Mouse (Mus musculus) hindbrain, embryonic 11.5 days (tissue): ENCODE measurements around the gene Sh3bgr. TPM values are rescaled to one million over a fixed set of nuclear protein-coding genes. Genes with fewer than 3 reads are reported as not detected.
A peak's percentile ranks its signal among the peaks of the same experiment; 100 is the strongest.

Experiments
- ATAC-seq: fragments of 200-750 bp; cut with Nextera tagmentation; 2 replicates; pipeline ENCODE4 v1.8.0; 2017; ENCODE audit warnings: mild to moderate bottlenecking, moderate TSS enrichment, moderate library complexity; ENCODE audit not compliant: low FRiP score
- DNase-seq: peaks from one replicate; pipeline ENCODE4 v3.0.0-alpha.2; 2015; ENCODE audit warnings: low spot score
- H3K27ac ChIP-seq: fragments of 300-500 bp; sonication (generic); 2 replicates; pipeline ENCODE4 v1.5.1; 2014; ENCODE audit warnings: mild to moderate bottlenecking, low read depth, low read length
- H3K27me3 ChIP-seq: fragments of 300-500 bp; sonication (generic); 2 replicates; pipeline ENCODE4 v1.6.1; 2014; ENCODE audit warnings: mild to moderate bottlenecking, low read length, moderate library complexity, mixed read lengths; ENCODE audit not compliant: control insufficient read depth, insufficient read depth
- H3K36me3 ChIP-seq: fragments of 300-500 bp; sonication (generic); 2 replicates; pipeline ENCODE4 v1.6.1; 2014; ENCODE audit warnings: mild to moderate bottlenecking, low read length, moderate library complexity, mixed read lengths; ENCODE audit not compliant: control insufficient read depth, insufficient read depth
- H3K4me1 ChIP-seq: fragments of 300-500 bp; sonication (generic); replicated peaks from 2 replicates; pipeline ENCODE4 v1.6.1; 2014; ENCODE audit warnings: low read length, mixed read lengths; ENCODE audit not compliant: control insufficient read depth, insufficient read depth
- H3K4me2 ChIP-seq: fragments of 300-500 bp; sonication (generic); replicated peaks from 2 replicates; pipeline ENCODE4 v1.6.1; 2014; ENCODE audit warnings: mild to moderate bottlenecking, low read depth, low read length
- H3K4me3 ChIP-seq: fragments of 300-500 bp; sonication (generic); 2 replicates; pipeline ENCODE4 v1.5.1; 2014; ENCODE audit warnings: low read depth, low read length
- H3K9ac ChIP-seq: fragments of 300-500 bp; sonication (generic); 2 replicates; pipeline ENCODE4 v1.6.1; 2014; ENCODE audit warnings: low read depth, low read length
- H3K9me3 ChIP-seq: fragments of 300-500 bp; sonication (generic); 2 replicates; pipeline ENCODE4 v1.6.1; 2016; ENCODE audit warnings: low read length; ENCODE audit not compliant: control insufficient read depth
- WGBS: fragments of 180-500 bp; shearing (Covaris S2); extraction: QIAGEN DNeasy Blood & Tissue Kit; methylation state at CpG from one replicate; pipeline ENCODE4 v1.1.7; 2014; 5-methylcytosine and 5-hydroxymethylcytosine counted together
- polyA plus RNA-seq: library from polyadenylated mRNA; unstranded; fragments of >200 nt; fragmentation: Nextera tagmentation; extraction: Ambion mirVana; gene quantifications from 2 replicates; pipeline ENCODE4 v1.2.1, GENCODE M21; 2014

Gene Sh3bgr
- polyA plus RNA-seq, 1 experiment from 2014 or later = 3.2 TPM

DNA sequence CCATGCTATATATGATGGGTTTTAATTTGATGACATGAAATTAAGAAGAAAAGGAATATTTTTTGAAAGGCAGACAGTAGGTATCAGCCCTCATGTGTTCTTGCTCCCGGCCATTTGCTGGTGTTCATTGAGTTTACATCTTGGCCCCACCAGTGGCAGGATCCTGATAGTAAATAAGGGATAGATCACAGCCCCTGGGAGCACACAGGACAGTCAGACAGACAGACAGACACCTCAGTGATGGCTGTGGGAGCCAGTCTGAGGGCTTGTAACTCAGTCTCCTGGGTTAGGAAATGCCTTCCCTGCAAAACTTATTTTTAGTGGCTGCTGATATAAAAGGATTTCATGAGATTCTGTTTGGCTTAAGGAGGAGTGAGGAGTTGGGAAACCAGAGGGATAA lies 22.2 kb downstream of the Sh3bgr start:
- Histone ChIP-seq H3K36me3 (no peaks in the 10 kb centered on the region), H3K4me3 (no peak overlapping the region), H3K9me3 (no peaks in the 10 kb centered on the region), H3K27me3 (no peaks in the 10 kb centered on the region), H3K9ac (no peak overlapping the region), H3K4me1 (no peaks in the 10 kb centered on the region), H3K4me2 (no peak overlapping the region), H3K27ac (no peak overlapping the region)
- ATAC-seq (no peak), DNase-seq (no peak)
- 78% methylated on average over 1 of the region's 1 CpGs for WGBS

DNA sequence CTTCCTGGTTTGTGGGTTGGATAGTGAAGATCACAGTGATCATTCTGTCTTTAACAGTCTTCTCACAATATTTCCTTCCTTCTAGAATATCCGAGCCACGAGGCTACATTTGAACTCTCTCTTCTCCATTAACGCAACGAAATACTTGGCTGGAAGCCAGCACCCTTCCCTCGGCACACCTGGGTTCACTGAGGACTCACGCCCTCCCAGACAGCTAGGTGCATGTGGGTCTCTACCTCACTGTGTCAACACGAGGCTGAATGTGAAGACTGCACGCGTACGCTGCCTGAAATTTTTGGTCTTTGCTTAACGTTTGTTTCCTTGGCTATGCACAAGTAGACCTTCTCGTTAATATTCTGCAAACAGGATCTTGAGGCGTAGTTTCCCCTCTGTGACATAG lies 28.2 kb downstream of the Sh3bgr start:
- ATAC-seq (no peak), DNase-seq (no peak)
- H3K4me2 ChIP-seq = no peak overlapping the region
- H3K9ac ChIP-seq = no peak overlapping the region
- H3K4me3 ChIP-seq = no peak overlapping the region
- no peak overlapping the region for H3K27ac ChIP-seq
- WGBS = 86% methylated on average over 13 of the region's 13 CpGs
- H3K27me3 ChIP-seq = no peaks in the 10 kb centered on the region
- H3K36me3 ChIP-seq = no peaks in the 10 kb centered on the region
- no peaks in the 10 kb centered on the region for H3K9me3 ChIP-seq
- no peaks in the 10 kb centered on the region for H3K4me1 ChIP-seq

DNA sequence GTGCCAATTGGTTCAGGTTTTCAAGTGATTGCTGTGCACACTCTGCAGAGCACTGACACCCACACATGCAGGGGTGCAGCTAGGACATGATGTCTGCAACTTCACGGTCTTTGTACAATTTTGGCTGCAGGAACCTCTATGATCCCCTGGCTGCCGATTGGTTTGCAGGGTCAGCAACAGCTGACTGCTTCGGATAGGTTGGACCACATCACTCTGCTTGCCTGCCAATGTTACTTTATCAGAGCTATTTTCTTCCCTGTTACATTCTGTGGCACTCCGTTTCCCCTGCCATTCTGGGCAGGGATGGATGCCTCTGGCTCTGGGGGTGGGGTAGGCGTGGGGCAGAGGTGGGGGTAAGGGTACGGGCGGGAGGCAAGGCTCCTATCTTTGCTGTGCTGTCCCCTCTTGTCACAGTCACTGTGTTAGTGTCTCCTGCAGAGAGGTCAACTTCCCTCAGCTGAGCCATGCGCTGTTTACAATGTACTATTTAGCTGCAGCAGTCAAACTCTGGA lies 28.9 kb downstream of the Sh3bgr start:
- WGBS = 51% methylated on average over 8 of the region's 8 CpGs
- no peak overlapping the region for H3K9ac ChIP-seq
- no peak for ATAC-seq
- no peaks in the 10 kb centered on the region for H3K9me3 ChIP-seq
- H3K4me3 ChIP-seq = no peak overlapping the region
- no peak overlapping the region for H3K27ac ChIP-seq
- no peak overlapping the region for H3K4me2 ChIP-seq
- no peaks in the 10 kb centered on the region for H3K27me3 ChIP-seq
- no peaks in the 10 kb centered on the region for H3K4me1 ChIP-seq
- H3K36me3 ChIP-seq = no peaks in the 10 kb centered on the region
- DNase-seq = no peak

DNA sequence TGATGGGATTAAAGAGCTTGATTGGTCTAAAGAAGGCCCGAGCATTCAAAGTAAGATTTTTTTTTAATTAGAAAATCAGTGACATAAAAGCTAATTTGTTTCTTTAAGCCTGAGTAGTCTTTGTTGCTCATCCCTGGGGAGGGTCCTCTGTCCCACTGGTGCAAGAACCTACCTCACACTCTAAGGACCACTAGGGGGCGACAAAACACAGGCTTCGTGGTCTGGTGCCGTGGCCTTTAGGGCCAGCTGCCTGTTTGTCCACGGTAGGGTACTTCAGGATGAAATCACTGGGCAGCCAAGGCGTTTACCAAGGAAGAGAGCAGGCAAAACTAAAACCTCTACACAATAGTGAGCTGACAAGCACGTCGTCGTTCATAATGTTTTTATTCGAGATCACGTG lies 30.2 kb downstream of the Sh3bgr start:
- H3K36me3 ChIP-seq = no peaks in the 10 kb centered on the region
- H3K9me3 ChIP-seq = no peaks in the 10 kb centered on the region
- no peaks in the 10 kb centered on the region for H3K4me1 ChIP-seq
- no peak overlapping the region for H3K4me2 ChIP-seq
- WGBS = 29% methylated on average over 11 of the region's 11 CpGs
- H3K4me3 ChIP-seq = no peak overlapping the region
- DNase-seq (peak; percentile 91), ATAC-seq (peak; percentile 80; the same call in 1 of the 2 replicates)
- no peak overlapping the region for H3K9ac ChIP-seq
- no peaks in the 10 kb centered on the region for H3K27me3 ChIP-seq
- H3K27ac ChIP-seq = no peak overlapping the region

DNA sequence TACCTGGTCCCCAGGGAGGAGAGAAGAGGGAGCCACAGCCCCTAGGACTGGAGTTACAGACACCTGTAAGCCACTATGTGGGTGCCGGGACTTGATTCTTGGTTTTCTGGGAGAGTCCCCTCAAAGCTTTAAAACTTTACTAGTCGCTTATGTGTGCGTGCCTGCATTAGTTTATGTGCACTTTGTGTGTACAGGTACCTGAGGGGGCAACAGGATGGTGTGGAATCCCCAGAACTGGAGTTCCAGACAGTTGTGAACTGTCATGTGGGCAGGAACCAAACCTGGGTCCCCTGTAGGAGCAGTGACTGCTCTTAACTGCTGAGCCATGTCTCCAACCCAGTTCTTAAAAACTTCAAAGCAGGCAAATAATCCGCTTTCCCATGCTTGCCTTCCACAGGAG lies 31.0 kb downstream of the Sh3bgr start:
- ATAC-seq = no peak
- WGBS = 94% methylated on average over 4 of the region's 4 CpGs

DNA sequence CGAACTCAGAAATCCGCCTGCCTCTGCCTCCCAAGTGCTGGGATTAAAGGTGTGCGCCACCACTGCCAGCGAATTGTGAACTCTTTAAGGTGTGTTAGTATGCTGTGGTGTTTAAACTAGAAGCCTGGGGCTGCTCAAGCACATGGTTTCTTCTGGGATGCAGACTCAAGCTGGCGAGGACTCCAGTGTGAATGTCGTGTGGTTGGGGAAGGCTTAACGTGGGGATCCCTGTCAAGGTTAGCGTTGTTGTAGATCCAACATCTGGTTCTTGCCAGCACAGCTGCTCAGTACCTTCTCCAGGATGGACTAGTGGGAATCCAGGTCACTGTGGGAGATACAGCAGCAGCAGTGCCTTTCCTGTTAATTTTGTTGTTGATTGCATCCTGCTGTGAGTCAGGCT lies 31.7 kb downstream of the Sh3bgr start:
- WGBS = 84% methylated on average over 8 of the region's 8 CpGs
- no peak overlapping the region for H3K27ac ChIP-seq
- DNase-seq = no peak
- no peaks in the 10 kb centered on the region for H3K9me3 ChIP-seq
- H3K4me1 ChIP-seq = no peaks in the 10 kb centered on the region
- no peak overlapping the region for H3K4me2 ChIP-seq
- H3K27me3 ChIP-seq = no peaks in the 10 kb centered on the region
- ATAC-seq = no peak
- H3K9ac ChIP-seq = no peak overlapping the region
- no peak overlapping the region for H3K4me3 ChIP-seq
- no peaks in the 10 kb centered on the region for H3K36me3 ChIP-seq

More for the DNA sequence above, 31.0 kb downstream of the Sh3bgr start:
- DNase-seq = no peak
- H3K4me3 ChIP-seq = no peak overlapping the region
- no peaks in the 10 kb centered on the region for H3K9me3 ChIP-seq
- no peak overlapping the region for H3K27ac ChIP-seq
- H3K4me2 ChIP-seq = no peak overlapping the region
- no peaks in the 10 kb centered on the region for H3K27me3 ChIP-seq
- no peaks in the 10 kb centered on the region for H3K36me3 ChIP-seq
- H3K4me1 ChIP-seq = no peaks in the 10 kb centered on the region
- H3K9ac ChIP-seq = no peak overlapping the region

DNA sequence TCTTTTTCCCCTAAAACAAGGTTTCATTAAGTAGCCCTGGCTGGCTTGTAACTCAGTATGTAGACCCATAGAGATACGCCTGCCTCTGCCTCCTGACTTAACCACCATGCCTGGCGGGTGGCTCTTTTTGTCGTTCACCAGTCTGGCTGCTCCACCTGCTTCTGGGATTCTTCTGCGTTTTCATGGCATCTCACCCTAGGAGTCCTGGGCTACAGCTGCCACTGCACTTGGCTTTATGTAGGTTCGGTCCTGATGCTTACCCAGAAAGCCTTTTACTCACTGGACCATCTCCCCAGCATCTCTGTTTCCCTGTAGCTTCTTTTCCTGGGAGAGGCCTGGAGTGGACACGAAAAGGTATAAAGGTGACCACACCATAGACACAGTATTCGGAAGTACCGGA lies 33.7 kb downstream of the Sh3bgr start:
- no peaks in the 10 kb centered on the region for H3K4me1 ChIP-seq
- no peaks in the 10 kb centered on the region for H3K27me3 ChIP-seq
- no peak overlapping the region for H3K9ac ChIP-seq
- no peak overlapping the region for H3K4me2 ChIP-seq
- DNase-seq (no peak), ATAC-seq (no peak)
- 85% methylated on average over 8 of the region's 8 CpGs for WGBS
- no peaks in the 10 kb centered on the region for H3K9me3 ChIP-seq
- no peaks in the 10 kb centered on the region for H3K36me3 ChIP-seq
- H3K27ac ChIP-seq = no peak overlapping the region
- H3K4me3 ChIP-seq = no peak overlapping the region

DNA sequence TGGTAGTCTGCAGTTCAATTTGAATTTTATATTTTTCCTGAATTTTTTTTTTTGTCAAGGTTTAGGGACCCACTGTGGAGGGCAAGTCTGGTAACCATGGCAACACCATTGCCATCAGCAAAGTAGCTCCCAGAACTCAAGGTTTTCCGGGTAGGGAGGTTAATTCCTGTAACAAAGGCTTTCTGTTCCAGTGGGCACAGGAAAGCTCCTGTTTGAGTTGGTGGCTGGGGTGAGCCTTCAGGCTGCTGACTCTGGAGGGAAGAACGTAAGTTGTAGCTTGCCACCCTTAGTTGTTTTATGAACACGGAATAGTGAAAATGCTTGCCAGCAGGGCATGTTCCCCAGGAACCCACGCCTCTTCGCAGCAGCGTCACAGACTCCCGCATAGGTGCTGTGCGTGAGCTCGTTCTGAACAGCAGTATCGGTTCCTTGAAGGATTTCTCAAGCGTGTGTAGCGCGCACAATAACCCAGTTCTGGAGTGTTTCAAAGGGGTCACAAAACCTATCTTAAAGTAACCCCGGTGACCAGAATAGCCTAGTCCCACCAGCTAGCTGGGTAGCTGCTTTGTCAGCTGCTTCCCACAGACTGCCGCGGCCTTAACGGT lies 35.2 kb downstream of the Sh3bgr start, which contains the start of gene B3galt5:
TSS of gene B3galt5 (plus strand) at position 436 of the 605 bp plus-strand sequence.
- Histone ChIP-seq H3K9me3 (no peaks in the 10 kb centered on the region), H3K27ac (no peak within 1 kb of the TSS), H3K27me3 (no peaks in the 10 kb centered on the region), H3K4me2 (no peak within 1 kb of the TSS), H3K36me3 (no peaks in the 10 kb centered on the region), H3K9ac (no peak within 1 kb of the TSS), H3K4me1 (no peaks in the 10 kb centered on the region), H3K4me3 (no peak within 1 kb of the TSS)
- DNase-seq (peak; percentile 23), ATAC-seq (no peak)
- 71% methylated on average over 17 of the region's 17 CpGs for WGBS

DNA sequence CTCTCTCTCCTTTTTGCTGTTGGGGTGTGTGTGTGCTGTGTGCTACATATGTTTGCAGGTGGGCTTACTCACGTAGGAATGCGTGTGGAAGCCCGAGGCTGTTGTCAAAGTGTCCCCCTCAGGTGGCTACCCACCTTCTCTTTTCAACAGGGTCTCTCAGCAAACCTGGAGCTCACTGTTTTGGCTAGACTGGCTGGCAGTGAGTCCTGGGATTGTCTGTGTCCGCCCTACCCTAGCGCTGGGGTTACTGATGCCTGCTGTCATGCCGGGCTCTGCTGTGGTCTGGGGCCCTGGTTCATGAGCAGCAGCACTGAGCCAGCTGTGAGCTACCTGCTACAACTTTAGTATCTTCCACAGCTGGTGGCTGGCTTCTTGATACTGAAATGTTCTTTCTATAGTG lies 44.2 kb downstream of the Sh3bgr start:
- H3K9ac ChIP-seq = no peak overlapping the region
- no peak overlapping the region for H3K4me2 ChIP-seq
- H3K9me3 ChIP-seq = no peaks in the 10 kb centered on the region
- H3K27ac ChIP-seq = no peak overlapping the region
- H3K4me3 ChIP-seq = no peak overlapping the region
- H3K4me1 ChIP-seq = no peaks in the 10 kb centered on the region
- 85% methylated on average over 6 of the region's 6 CpGs for WGBS
- no peaks in the 10 kb centered on the region for H3K27me3 ChIP-seq
- no peaks in the 10 kb centered on the region for H3K36me3 ChIP-seq
- ATAC-seq (no peak), DNase-seq (no peak)
